Mouse (Mus musculus): ENCODE data around the gene 4930579G24Rik.

4930579G24Rik gene

GRCm38 (mm10) chr3:79628561-79629415 lies at the start of gene 4930579G24Rik:
Gene 4930579G24Rik, plus strand, starts transcription at chr3:79629079.
- DNase-seq (ENCODE audit: low read depth, low spot score), result peak; percentile 99

GRCm38 (mm10) chr3:79579891-79580575 lies 48.8 kb upstream of the 4930579G24Rik start:
- no peak for DNase-seq (ENCODE audit: low read depth, low spot score)

- peak; percentile 95 for DNase-seq (ENCODE audit: low read depth, low spot score)
These were observed 42.1 kb upstream of the 4930579G24Rik start for GRCm38 (mm10) chr3:79586804-79587203.

- no peak for DNase-seq (ENCODE audit: low read depth, low spot score)
These were observed 39.2 kb upstream of the 4930579G24Rik start for GRCm38 (mm10) chr3:79589671-79590070.

GRCm38 (mm10) chr3:79590863-79591792 lies 37.8 kb upstream of the 4930579G24Rik start, which contains the start of gene Ppid:
Gene Ppid, plus strand, starts transcription at chr3:79591342.
- peak; percentile 93 for DNase-seq (ENCODE audit: low read depth, low spot score)

- no peak for DNase-seq (ENCODE audit: low read depth, low spot score)
These were observed 36.9 kb upstream of the 4930579G24Rik start for GRCm38 (mm10) chr3:79591793-79592471.

GRCm38 (mm10) chr3:79595468-79595867 lies 33.4 kb upstream of the 4930579G24Rik start:
- DNase-seq (ENCODE audit: low read depth, low spot score), result no peak

- no peak for DNase-seq (ENCODE audit: low read depth, low spot score)
These were observed 19.0 kb upstream of the 4930579G24Rik start for GRCm38 (mm10) chr3:79609886-79610285.

GRCm38 (mm10) chr3:79627484-79628181 lies 1.2 kb upstream of the 4930579G24Rik start:
- no peak for DNase-seq (ENCODE audit: low read depth, low spot score)

- no peak for DNase-seq (ENCODE audit: low read depth, low spot score)
These were observed 708 bp upstream of the 4930579G24Rik start for GRCm38 (mm10) chr3:79628182-79628560.

GRCm38 (mm10) chr3:79629416-79629730 lies 494 bp downstream of the 4930579G24Rik start, which contains the start of gene Etfdh:
Gene Etfdh, minus strand, starts transcription at chr3:79629500.
- peak; percentile 74 for DNase-seq (ENCODE audit: low read depth, low spot score)

GRCm38 (mm10) chr3:79652129-79652528 lies 23.2 kb downstream of the 4930579G24Rik start:
- DNase-seq (ENCODE audit: low read depth, low spot score), result no peak

GRCm38 (mm10) chr3:79656682-79657081 lies 27.8 kb downstream of the 4930579G24Rik start:
- DNase-seq (ENCODE audit: low read depth, low spot score), result no peak

- DNase-seq (ENCODE audit: low read depth, low spot score), result peak; percentile 83
These were observed 36.0 kb downstream of the 4930579G24Rik start for GRCm38 (mm10) chr3:79664787-79665408.

- DNase-seq (ENCODE audit: low read depth, low spot score), result peak; percentile 83
These were observed 41.7 kb downstream of the 4930579G24Rik start for GRCm38 (mm10) chr3:79670556-79670955.

- DNase-seq (ENCODE audit: low read depth, low spot score), result no peak
These were observed 43.3 kb downstream of the 4930579G24Rik start for GRCm38 (mm10) chr3:79672188-79672587.

- DNase-seq (ENCODE audit: low read depth, low spot score), result peak; percentile 74
These were observed 44.2 kb downstream of the 4930579G24Rik start for GRCm38 (mm10) chr3:79673082-79673481.

- DNase-seq (ENCODE audit: low read depth, low spot score), result peak; percentile 66
These were observed 45.8 kb downstream of the 4930579G24Rik start for GRCm38 (mm10) chr3:79674641-79675040.

- DNase-seq (ENCODE audit: low read depth, low spot score), result no peak
These were observed 47.5 kb downstream of the 4930579G24Rik start for GRCm38 (mm10) chr3:79676411-79676810.
